Mouse (Mus musculus) kidney, adult 2 months (tissue): ENCODE measurements at regions not wholly inside any gene's neighbourhood (a gene's known extent, or its start where the extent isn't known, plus 50 kb on each side); places are given as distances from the start of the nearest gene placed in this dataset.

Experiments
- CTCF ChIP-seq: fragments of 200-500 bp; conservative IDR thresholded peaks from 2 replicates; pipeline ENCODE4 v1.5.1; 2011; ENCODE audit warnings: low read depth, mild to moderate bottlenecking, control low read depth, low read length, moderate library complexity, mixed read lengths; ENCODE audit not compliant: insufficient read depth, insufficient read length
- POLR2A ChIP-seq: fragments of 200-500 bp; IDR thresholded peaks from one replicate; pipeline ENCODE4 v1.6.1; 2011; ENCODE audit warnings: low read depth, low read length, control low read depth

- TF ChIP-seq POLR2A = no peak
- TF ChIP-seq CTCF = no peak
Observed at GRCm38 (mm10) chr5:26187212-26187611, 66.0 kb upstream of the Gm10220 start.
